8 mouse cellular contexts compared by ENCODE assay signal in the genomic region with DNA sequence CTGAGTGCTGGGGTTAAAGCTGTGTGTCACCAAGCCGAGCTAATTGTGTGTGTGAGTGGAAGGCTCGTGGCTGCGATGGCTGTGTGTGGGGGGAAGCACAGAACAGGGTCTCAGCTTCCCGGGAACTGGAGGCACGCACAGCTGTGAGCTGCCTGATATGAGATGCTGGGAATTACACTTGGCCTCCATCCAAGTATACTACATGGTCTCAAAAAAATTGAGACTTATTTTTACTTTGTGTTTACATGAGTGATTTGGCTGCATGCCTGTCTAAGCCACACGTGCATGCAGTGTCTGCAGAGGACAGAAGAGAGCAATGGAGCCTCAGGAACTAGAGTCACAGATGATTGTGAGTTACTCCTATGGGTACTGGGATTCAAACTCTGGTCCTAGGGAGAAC. TPM values are rescaled to one million over a fixed set of nuclear protein-coding genes. Genes with fewer than 3 reads are reported as not detected.
DNase-seq lines count a peak whose midpoint lies in the region; ATAC-seq and TF ChIP-seq lines count a peak whose summit lies in the region.

No protein-coding gene starts in this region.

- no peak for TF ChIP-seq EP300 in liver, embryonic 14.5 days (IDR thresholded peaks at IDR 0.05; ENCODE audit: low read depth)
- no peak for TF ChIP-seq EP300 in liver, postnatal 0 days (IDR thresholded peaks at IDR 0.05; ENCODE audit: low read depth)

- ATAC-seq in liver, embryonic 14.5 days (ENCODE audit: insufficient read depth): peak; percentile 17; the same call in 1 of the 2 replicates
- ATAC-seq in liver, postnatal 0 days: no peak
- peak; percentile 91 for ATAC-seq in forebrain, postnatal 0 days
- peak; percentile 78 for ATAC-seq in hindbrain, embryonic 16.5 days
- ATAC-seq in neural tube, embryonic 13.5 days (ENCODE audit: low read depth): peak; percentile 72

- H3K4me3 ChIP-seq in liver, embryonic 14.5 days (ENCODE audit: insufficient read depth in 1 of 2, low read depth in 2 of 2, low read length in 2 of 2): no peak overlapping the region
- no peak overlapping the region for H3K4me3 ChIP-seq in liver, postnatal 0 days (ENCODE audit: low read depth, low read length)
- no peak overlapping the region for H3K4me3 ChIP-seq in forebrain, postnatal 0 days (ENCODE audit: low read depth, low read length)
- no peak overlapping the region for H3K4me3 ChIP-seq in hindbrain, embryonic 16.5 days (ENCODE audit: low read length)
- H3K4me3 ChIP-seq in neural tube, embryonic 13.5 days: no peak overlapping the region

- no peak overlapping the region for H3K4me2 ChIP-seq in liver, embryonic 14.5 days (ENCODE audit: low read depth)
- H3K4me2 ChIP-seq in liver, postnatal 0 days (ENCODE audit: low read depth, low read length): no peak overlapping the region
- H3K4me2 ChIP-seq in forebrain, postnatal 0 days (ENCODE audit: low read depth): no peak overlapping the region
- no peak overlapping the region for H3K4me2 ChIP-seq in hindbrain, embryonic 16.5 days (ENCODE audit: low read length)
- H3K4me2 ChIP-seq in neural tube, embryonic 13.5 days: no peak overlapping the region

- WGBS in liver, embryonic 14.5 days (ENCODE audit: insufficient replicate concordance): 55% methylated on average over 6 of the region's 6 CpGs
- 55% methylated on average over 6 of the region's 6 CpGs for WGBS in liver, postnatal 0 days (ENCODE audit: insufficient replicate concordance)
- 8% methylated on average over 6 of the region's 6 CpGs for WGBS in forebrain, postnatal 0 days
- 17% methylated on average over 6 of the region's 6 CpGs for WGBS in hindbrain, embryonic 16.5 days
- WGBS in neural tube, embryonic 13.5 days: 27% methylated on average over 6 of the region's 6 CpGs

- H3K27ac ChIP-seq in liver, embryonic 14.5 days: no peak overlapping the region
- no peak overlapping the region for H3K27ac ChIP-seq in liver, postnatal 0 days (ENCODE audit: low read depth)
- peak overlapping the region; percentile 29; the same call in 1 of the 2 replicates for H3K27ac ChIP-seq in forebrain, postnatal 0 days (ENCODE audit: low read depth, low read length)
- H3K27ac ChIP-seq in hindbrain, embryonic 16.5 days (ENCODE audit: low read depth, low read length): peak overlapping the region; percentile 16; the same call in 1 of the 2 replicates
- 0 out of 2 replicates have a peak overlapping the region, but pooled peaks have one; percentile 20 for H3K27ac ChIP-seq in neural tube, embryonic 13.5 days (replicated peaks)

- peaks cover 3 to 5% of the 10 kb centered on the region in 2 experiments for H3K4me1 ChIP-seq in liver, embryonic 14.5 days (replicated peaks; ENCODE audit: control insufficient read depth in 2 of 2, insufficient read depth in 2 of 2, low read length in 1 of 2)
- H3K4me1 ChIP-seq in liver, postnatal 0 days (ENCODE audit: insufficient read depth): peaks cover 8% of the 10 kb centered on the region; the same call in 1 of the 2 replicates
- H3K4me1 ChIP-seq in forebrain, postnatal 0 days (ENCODE audit: insufficient read depth): no peaks in the 10 kb centered on the region
- no peaks in the 10 kb centered on the region; the same call in none of the 2 replicates for H3K4me1 ChIP-seq in hindbrain, embryonic 16.5 days (ENCODE audit: control insufficient read depth, insufficient read depth, low read depth, low read length)
- H3K4me1 ChIP-seq in neural tube, embryonic 13.5 days (replicated peaks): peaks cover 17% of the 10 kb centered on the region

- TF ChIP-seq CTCF in liver, embryonic 14.5 days (IDR thresholded peaks at IDR 0.05; ENCODE audit: low read depth): no peak
- no peak for TF ChIP-seq CTCF in liver, postnatal 0 days (IDR thresholded peaks at IDR 0.05; ENCODE audit: low read depth)
- TF ChIP-seq CTCF in forebrain, postnatal 0 days (IDR thresholded peaks at IDR 0.05; ENCODE audit: low read depth): no peak

- H3K9me3 ChIP-seq in liver, embryonic 14.5 days (ENCODE audit: control insufficient read depth, low read length): no peaks in the 10 kb centered on the region
- H3K9me3 ChIP-seq in liver, postnatal 0 days (ENCODE audit: low read length): no peaks in the 10 kb centered on the region
- no peaks in the 10 kb centered on the region for H3K9me3 ChIP-seq in forebrain, postnatal 0 days (ENCODE audit: low read length)
- no peaks in the 10 kb centered on the region for H3K9me3 ChIP-seq in hindbrain, embryonic 16.5 days (ENCODE audit: control insufficient read depth, low read length)
- H3K9me3 ChIP-seq in neural tube, embryonic 13.5 days: no peaks in the 10 kb centered on the region

- no peak overlapping the region for H3K9ac ChIP-seq in liver, embryonic 14.5 days (replicated peaks)
- H3K9ac ChIP-seq in liver, postnatal 0 days (replicated peaks): no peak overlapping the region
- no peak overlapping the region for H3K9ac ChIP-seq in forebrain, postnatal 0 days
- H3K9ac ChIP-seq in hindbrain, embryonic 16.5 days (ENCODE audit: low read depth, low read length): no peak overlapping the region
- no peak overlapping the region for H3K9ac ChIP-seq in neural tube, embryonic 13.5 days

- no peak for DNase-seq in liver, embryonic 14.5 days (ENCODE audit: low read depth in 3 of 3, low spot score in 3 of 3)
- DNase-seq in liver, postnatal 0 days: no peak
- DNase-seq in forebrain, postnatal 0 days: peak; percentile 84
- no peak for DNase-seq in layer of hippocampus, adult 9-10 months (ENCODE audit: low spot score)
- no peak for DNase-seq in MN1 (ENCODE audit: low spot score)
- no peak for DNase-seq in embryo, embryonic 11 days

- H3K27me3 ChIP-seq in liver, embryonic 14.5 days (ENCODE audit: control insufficient read depth, insufficient read depth, low read length): no peaks in the 10 kb centered on the region
- no peaks in the 10 kb centered on the region for H3K27me3 ChIP-seq in liver, postnatal 0 days (ENCODE audit: insufficient read depth, low read length)
- no peaks in the 10 kb centered on the region for H3K27me3 ChIP-seq in forebrain, postnatal 0 days (ENCODE audit: insufficient read depth, low read length)
- no peaks in the 10 kb centered on the region for H3K27me3 ChIP-seq in hindbrain, embryonic 16.5 days (replicated peaks; ENCODE audit: control insufficient read depth, insufficient read depth, low read length)
- no peaks in the 10 kb centered on the region for H3K27me3 ChIP-seq in neural tube, embryonic 13.5 days

- H3K36me3 ChIP-seq in liver, embryonic 14.5 days (replicated peaks; ENCODE audit: control insufficient read depth, insufficient read depth, low read depth): peaks cover 25% of the 10 kb centered on the region
- H3K36me3 ChIP-seq in liver, postnatal 0 days (replicated peaks; ENCODE audit: insufficient read depth, low read length): peaks cover 27% of the 10 kb centered on the region
- H3K36me3 ChIP-seq in forebrain, postnatal 0 days (ENCODE audit: insufficient read depth): peaks cover 33% of the 10 kb centered on the region
- peaks cover 14% of the 10 kb centered on the region for H3K36me3 ChIP-seq in hindbrain, embryonic 16.5 days (ENCODE audit: control insufficient read depth, insufficient read depth, low read length)
- H3K36me3 ChIP-seq in neural tube, embryonic 13.5 days: peaks cover 33% of the 10 kb centered on the region

RNA-seq across cellular contexts. Expression of gene Hnrnpdl, which starts 9.4 kb away (rescaled TPM):
- polyA plus RNA-seq in liver, embryonic 14.5 days (2012; rRNA removed): 77.5 and 115 TPM in 2 replicates
- 49.2 and 57.2 TPM in 2 replicates for polyA plus RNA-seq in liver, embryonic 14.5 days (2014; fragmentation: Nextera tagmentation; extraction: Ambion mirVana)
- 32.6 and 33.3 TPM in 2 replicates for polyA plus RNA-seq in liver, postnatal 0 days (2015; fragmentation: Nextera tagmentation; extraction: Ambion mirVana)
- total RNA-seq in forebrain, postnatal 0 days (2014; rRNA removed): 176 and 207 TPM in 2 replicates
- 236 and 246 TPM in 2 replicates for polyA plus RNA-seq in forebrain, postnatal 0 days (2015; fragmentation: Nextera tagmentation; extraction: Ambion mirVana)
- 158 and 173 TPM in 2 replicates for polyA plus RNA-seq in hindbrain, embryonic 16.5 days (2015; fragmentation: Nextera tagmentation; extraction: Ambion mirVana)
- polyA plus RNA-seq in neural tube, embryonic 13.5 days (2015; fragmentation: Nextera tagmentation; extraction: Ambion mirVana): 211 and 214 TPM in 2 replicates

RNA-seq across cellular contexts. Expression of gene Enoph1, which starts 9.7 kb away (rescaled TPM):
- polyA plus RNA-seq in liver, embryonic 14.5 days (2012; rRNA removed): 9.5 and 14.3 TPM in 2 replicates
- 14.7 and 15.1 TPM in 2 replicates for polyA plus RNA-seq in liver, embryonic 14.5 days (2014; fragmentation: Nextera tagmentation; extraction: Ambion mirVana)
- 9.2 and 10.6 TPM in 2 replicates for polyA plus RNA-seq in liver, postnatal 0 days (2015; fragmentation: Nextera tagmentation; extraction: Ambion mirVana)
- total RNA-seq in forebrain, postnatal 0 days (2014; rRNA removed): 66.5 and 67.6 TPM in 2 replicates
- 49.7 and 58.6 TPM in 2 replicates for polyA plus RNA-seq in forebrain, postnatal 0 days (2015; fragmentation: Nextera tagmentation; extraction: Ambion mirVana)
- polyA plus RNA-seq in hindbrain, embryonic 16.5 days (2015; fragmentation: Nextera tagmentation; extraction: Ambion mirVana): 56.9 and 62.2 TPM in 2 replicates
- 38.9 and 42.9 TPM in 2 replicates for polyA plus RNA-seq in neural tube, embryonic 13.5 days (2015; fragmentation: Nextera tagmentation; extraction: Ambion mirVana)

RNA-seq across cellular contexts. Expression of gene 4930524J08Rik, which starts 51.2 kb away (rescaled TPM):
- polyA plus RNA-seq in liver, embryonic 14.5 days (2012; rRNA removed): 1.5 and 2.3 TPM in 2 replicates
- 0.25 and 0.47 TPM in 2 replicates for polyA plus RNA-seq in liver, embryonic 14.5 days (2014; fragmentation: Nextera tagmentation; extraction: Ambion mirVana)
- 0.96 and 1.4 TPM in 2 replicates for polyA plus RNA-seq in liver, postnatal 0 days (2015; fragmentation: Nextera tagmentation; extraction: Ambion mirVana)
- total RNA-seq in forebrain, postnatal 0 days (2014; rRNA removed): 5.0 and 9.0 TPM in 2 replicates
- polyA plus RNA-seq in forebrain, postnatal 0 days (2015; fragmentation: Nextera tagmentation; extraction: Ambion mirVana): 3.1 and 3.3 TPM in 2 replicates
- 2.7 and 2.8 TPM in 2 replicates for polyA plus RNA-seq in hindbrain, embryonic 16.5 days (2015; fragmentation: Nextera tagmentation; extraction: Ambion mirVana)
- 3.5 TPM in 2 replicates for polyA plus RNA-seq in neural tube, embryonic 13.5 days (2015; fragmentation: Nextera tagmentation; extraction: Ambion mirVana)

RNA-seq across cellular contexts. Expression of gene Hnrnpd, which starts 51.3 kb away (rescaled TPM):
- polyA plus RNA-seq in liver, embryonic 14.5 days (2012; rRNA removed): 68.1 and 157 TPM in 2 replicates
- 62.4 and 64.4 TPM in 2 replicates for polyA plus RNA-seq in liver, embryonic 14.5 days (2014; fragmentation: Nextera tagmentation; extraction: Ambion mirVana)
- polyA plus RNA-seq in liver, postnatal 0 days (2015; fragmentation: Nextera tagmentation; extraction: Ambion mirVana): 38.1 and 45.4 TPM in 2 replicates
- total RNA-seq in forebrain, postnatal 0 days (2014; rRNA removed): 35.9 and 45.7 TPM in 2 replicates
- 93.0 and 120 TPM in 2 replicates for polyA plus RNA-seq in forebrain, postnatal 0 days (2015; fragmentation: Nextera tagmentation; extraction: Ambion mirVana)
- polyA plus RNA-seq in hindbrain, embryonic 16.5 days (2015; fragmentation: Nextera tagmentation; extraction: Ambion mirVana): 28.9 and 81.2 TPM in 2 replicates
- 202 and 252 TPM in 2 replicates for polyA plus RNA-seq in neural tube, embryonic 13.5 days (2015; fragmentation: Nextera tagmentation; extraction: Ambion mirVana)

Comparison
In these comparisons a context has a peak if more than half of its experiments do, and no peak if none do; other contexts are left out.
1. H3K27ac ChIP-seq: peak in forebrain, postnatal 0 days (single experiment), hindbrain, embryonic 16.5 days (single experiment) and neural tube, embryonic 13.5 days (single experiment); none in liver, embryonic 14.5 days (single experiment) and liver, postnatal 0 days (single experiment).